Mouse (Mus musculus) cerebellum, adult 11 months (tissue): ENCODE data around the gene Lyrm7.
A peak's percentile ranks its signal among the peaks of the same experiment; 100 is the strongest.
"Not testable (repeated sequence)": the region's sequence is repeated elsewhere in the genome, so short reads cannot be mapped to it uniquely, and the experiment has no call there.

Experiments used
- DNase-seq: peaks from one replicate; pipeline ENCODE4 v3.0.0; 2022

Gene Lyrm7

GRCm38 (mm10) chr11:54860256-54861038 is at the start of gene Lyrm7:
TSS of gene Lyrm7 (minus strand) at chr11:54860916.
- DNase-seq = peak; percentile 98

DNA sequence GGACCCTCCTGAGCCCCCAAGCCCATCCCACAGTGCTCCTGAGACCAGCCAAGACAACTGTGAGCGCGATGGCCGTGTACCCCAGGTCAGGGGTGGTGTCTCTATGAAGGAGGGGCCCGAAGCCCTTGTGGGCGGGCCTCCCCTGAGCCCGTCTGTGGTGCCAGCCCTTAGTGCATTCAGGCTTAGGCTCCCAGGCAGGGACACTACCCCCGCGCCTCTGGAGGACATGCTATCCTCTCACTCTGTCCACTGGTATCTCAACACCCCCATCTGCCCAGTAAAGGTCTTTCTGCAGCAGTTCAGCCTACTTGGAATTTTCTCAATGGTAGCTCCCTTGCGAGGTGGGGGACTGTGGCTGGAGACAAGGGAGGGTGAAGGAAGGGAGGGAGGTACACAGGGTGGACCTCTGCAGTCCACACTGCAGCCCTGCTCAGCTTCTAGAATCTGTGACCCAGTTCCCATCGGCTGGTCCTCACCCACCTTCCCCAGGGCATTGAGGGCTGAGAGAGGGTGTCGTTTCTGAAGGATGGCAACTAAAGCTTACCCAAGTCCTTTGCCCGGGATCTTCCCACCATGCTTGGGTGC is 49.5 kb upstream of the Lyrm7 start:
- DNase-seq = no peak

DNA sequence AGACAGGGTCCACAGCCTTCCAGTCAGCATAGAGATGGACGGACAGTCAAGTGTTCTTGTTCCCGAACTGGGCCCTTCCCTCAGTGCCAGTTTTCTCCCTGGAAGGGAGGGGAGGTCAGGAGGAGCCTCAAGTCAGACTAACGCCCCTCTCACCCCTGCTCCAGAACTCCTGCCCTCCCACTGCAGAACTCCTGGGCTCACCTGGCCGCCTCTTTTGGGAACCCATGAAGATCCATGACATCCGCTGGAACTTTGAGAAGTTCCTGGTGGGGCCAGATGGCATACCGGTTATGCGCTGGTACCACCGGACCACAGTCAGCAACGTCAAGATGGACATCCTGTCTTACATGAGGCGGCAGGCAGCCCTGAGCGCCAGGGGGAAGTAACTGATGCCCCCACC is 48.6 kb upstream of the Lyrm7 start:
- no peak for DNase-seq

GRCm38 (mm10) chr11:54907259-54907658 is 46.5 kb upstream of the Lyrm7 start:
- DNase-seq = no peak

- DNase-seq = no peak
Observed at GRCm38 (mm10) chr11:54906466-54906865, 45.8 kb upstream of the Lyrm7 start.

DNA sequence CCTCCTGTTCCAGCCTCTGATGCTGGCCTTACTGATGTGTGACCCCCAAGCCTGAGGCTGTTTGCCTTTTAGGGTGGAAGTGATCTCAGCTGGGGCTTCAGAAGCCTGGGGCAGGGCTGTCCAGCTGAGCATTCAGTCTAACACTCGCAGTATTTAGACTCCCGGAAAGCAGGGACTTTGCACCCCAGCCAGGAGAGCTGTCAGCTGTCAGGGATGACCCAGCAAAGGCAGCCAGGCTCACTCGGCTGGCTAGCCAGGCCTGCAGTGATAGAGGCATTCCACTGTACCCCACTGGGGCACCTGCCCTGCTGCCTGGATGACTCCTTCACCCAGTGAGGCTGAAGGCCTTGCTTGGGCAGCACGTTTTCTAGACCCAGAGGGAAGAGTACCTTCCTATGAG is 45.2 kb upstream of the Lyrm7 start:
- no peak for DNase-seq

- DNase-seq = no peak
Observed at GRCm38 (mm10) chr11:54905086-54905485, 44.4 kb upstream of the Lyrm7 start.

GRCm38 (mm10) chr11:54903940-54904706 is 43.4 kb upstream of the Lyrm7 start:
- DNase-seq = no peak

DNA sequence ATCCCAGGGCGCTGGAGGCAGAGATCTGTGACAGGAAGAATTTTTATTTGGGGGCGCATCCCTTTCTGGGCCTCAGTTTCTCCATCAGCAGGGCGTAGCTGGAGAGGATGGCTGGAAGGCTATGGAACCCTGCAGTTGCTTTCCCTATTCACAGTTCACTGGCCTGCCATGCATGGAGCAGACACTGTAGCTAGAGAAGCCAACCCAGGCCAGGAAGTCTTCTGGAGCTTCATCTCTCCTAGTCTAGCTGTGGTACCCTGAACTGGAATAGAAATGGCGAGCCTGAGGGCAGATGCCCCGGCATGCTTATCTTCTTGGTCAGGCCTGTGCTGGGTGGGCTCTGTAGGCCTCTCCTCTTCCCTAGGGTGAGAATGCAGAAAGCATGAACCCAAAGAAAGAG is 42.6 kb upstream of the Lyrm7 start:
- no peak for DNase-seq

DNA sequence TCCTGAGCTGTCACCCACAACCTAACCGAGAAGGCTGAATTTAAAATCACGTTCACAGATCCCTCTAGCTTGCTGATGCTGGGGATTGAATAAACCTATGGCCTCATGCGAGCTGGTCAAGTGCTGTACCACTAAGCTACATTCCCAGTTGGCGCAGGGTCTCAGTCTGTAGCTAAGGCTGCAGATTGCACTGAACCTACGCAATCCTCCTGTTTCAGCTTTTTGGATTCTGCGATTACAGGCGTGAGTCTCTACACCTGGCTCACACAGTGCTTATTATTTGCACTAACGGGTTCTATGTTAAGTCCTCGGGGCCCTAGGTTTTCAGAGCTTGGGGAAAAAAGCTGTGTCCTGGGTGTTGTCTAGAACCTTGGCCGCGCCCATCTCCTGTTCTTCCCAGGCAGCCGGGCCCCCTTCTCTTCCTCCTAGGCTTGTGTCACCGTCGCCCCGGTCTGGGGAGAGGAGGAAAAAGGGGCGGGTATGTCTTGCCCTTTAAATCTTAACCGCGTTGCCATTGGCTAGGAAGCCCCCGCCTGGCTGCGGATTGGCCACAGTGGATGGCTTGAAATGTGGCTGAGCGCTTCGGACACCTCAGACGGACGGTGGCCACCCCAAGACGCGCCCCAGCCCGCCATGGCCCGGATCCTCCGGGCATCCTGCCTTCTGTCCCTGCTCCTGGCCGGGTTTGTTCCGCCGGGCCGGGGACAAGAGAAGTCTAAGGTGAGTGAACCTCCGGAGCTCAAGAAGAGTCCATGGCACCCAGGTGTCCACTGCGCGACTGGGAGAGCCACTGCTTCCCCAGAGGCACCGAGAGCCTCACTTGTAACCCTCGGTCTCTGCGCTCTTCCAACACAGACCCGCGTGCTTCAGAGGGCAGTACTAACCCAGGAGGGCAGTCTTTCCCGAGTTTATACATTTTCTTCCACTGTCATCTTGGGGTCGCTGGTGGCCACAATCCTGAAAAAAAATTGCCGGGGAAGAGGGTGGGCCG is 41.9 kb upstream of the Lyrm7 start, which contains the start of gene Gpx3:
Gpx3 (plus strand) TSS at position 121 of the 991 bp plus-strand sequence.
- peak; percentile 61 for DNase-seq

DNA sequence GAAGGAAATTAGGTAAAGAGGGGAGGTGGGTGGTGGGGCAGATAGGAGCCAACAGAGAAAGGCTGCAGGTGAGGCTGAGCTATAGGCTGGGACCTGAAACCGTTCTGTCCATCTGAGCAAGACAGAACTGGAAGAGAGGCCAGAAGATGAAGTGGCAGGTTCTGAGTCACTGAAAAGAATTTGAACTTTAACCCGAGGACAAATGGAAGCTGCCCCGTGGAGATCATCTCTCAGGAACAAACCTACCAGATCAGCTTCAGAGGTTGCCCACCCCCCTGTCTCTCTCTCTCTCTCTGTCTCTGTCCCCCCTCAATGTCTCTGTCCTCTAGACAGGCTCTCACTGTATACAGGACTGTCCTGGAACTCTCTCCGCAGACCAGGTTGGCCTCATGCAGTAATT is 38.9 kb upstream of the Lyrm7 start:
- no peak for DNase-seq

DNA sequence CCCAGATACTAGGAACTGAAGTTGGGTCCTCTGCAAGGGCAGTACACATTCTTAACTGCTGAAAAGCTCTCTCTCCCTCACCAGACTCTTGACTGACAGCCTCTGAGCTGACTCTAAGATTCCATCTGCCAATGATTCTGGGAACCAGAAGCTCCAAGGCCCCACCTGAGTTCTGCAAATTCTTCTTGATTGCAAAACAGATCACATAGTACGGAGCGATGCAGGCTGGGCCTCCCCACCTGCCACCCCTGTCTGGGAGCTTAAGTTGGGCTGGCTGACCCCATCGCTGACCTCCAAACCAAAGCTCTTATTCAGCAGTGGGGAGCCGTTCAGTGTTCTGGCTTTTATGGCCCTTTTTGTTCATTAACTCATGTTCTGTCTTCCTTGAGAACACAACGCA is 36.8 kb upstream of the Lyrm7 start:
- no peak for DNase-seq

DNA sequence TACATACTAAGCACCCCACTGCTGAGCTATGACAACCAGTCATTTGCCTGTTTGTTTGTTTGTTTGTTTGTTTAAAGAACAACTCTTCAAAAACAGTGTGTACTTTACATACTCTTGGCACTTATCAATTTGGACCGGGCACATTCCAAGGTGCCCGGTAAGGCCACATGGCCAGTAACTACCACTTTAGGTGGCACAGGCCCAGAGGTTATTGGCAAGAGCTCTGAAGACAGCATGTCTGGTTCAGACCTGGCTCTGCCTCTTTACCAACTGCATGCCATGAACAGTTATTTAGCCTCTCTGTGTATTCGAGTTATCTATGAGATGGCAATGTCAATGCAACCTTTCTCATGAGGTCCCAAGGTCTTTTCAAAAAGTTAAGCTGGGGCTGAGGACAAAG is 35.9 kb upstream of the Lyrm7 start:
- DNase-seq = not testable (repeated sequence)

DNA sequence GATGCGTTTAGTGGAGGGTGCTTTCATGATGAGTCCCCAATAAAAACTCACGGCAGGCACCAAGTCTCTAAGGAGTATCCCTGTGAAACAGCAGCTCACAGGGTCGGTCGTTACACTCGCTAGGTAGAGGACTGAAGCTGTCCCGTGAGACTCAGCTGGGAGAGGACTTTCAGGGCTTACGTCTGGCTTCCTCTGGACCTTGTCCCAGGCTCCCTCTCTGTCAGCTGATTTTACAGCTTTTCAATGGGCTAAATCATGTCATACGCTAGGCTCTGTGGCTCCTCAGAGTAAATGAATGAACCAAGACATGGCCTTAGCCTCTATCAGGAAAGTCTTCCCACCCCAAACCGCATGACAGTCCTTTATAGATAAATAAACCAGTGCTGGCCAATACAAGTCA is 33.9 kb upstream of the Lyrm7 start:
- no peak for DNase-seq

- DNase-seq = no peak
Observed at GRCm38 (mm10) chr11:54892091-54892490, 31.4 kb upstream of the Lyrm7 start.

GRCm38 (mm10) chr11:54891341-54891740 is 30.6 kb upstream of the Lyrm7 start:
- DNase-seq = no peak

GRCm38 (mm10) chr11:54887927-54888326 is 27.2 kb upstream of the Lyrm7 start:
- DNase-seq = no peak

DNA sequence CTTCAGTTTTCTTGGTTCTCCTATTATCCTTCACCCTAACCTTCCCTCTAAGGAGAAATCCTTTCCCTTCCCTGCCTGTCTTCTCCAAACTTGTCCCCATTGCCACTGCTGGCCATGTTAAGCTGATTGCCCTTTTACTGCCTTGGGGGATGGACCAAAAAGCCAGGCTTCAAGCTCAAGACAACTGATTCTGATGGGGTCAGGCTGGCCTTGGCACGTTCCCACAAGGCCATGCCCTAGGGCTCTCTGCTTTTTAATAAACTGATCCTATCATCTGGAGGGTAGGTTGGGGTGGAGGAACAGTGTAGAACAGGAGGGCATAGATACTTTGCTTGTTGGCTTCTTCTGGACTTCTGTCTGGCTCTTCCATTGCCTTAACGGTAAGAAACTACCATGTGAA is 24.7 kb upstream of the Lyrm7 start:
- DNase-seq = no peak

- DNase-seq = no peak
Observed at GRCm38 (mm10) chr11:54884937-54885336, 24.2 kb upstream of the Lyrm7 start.

DNA sequence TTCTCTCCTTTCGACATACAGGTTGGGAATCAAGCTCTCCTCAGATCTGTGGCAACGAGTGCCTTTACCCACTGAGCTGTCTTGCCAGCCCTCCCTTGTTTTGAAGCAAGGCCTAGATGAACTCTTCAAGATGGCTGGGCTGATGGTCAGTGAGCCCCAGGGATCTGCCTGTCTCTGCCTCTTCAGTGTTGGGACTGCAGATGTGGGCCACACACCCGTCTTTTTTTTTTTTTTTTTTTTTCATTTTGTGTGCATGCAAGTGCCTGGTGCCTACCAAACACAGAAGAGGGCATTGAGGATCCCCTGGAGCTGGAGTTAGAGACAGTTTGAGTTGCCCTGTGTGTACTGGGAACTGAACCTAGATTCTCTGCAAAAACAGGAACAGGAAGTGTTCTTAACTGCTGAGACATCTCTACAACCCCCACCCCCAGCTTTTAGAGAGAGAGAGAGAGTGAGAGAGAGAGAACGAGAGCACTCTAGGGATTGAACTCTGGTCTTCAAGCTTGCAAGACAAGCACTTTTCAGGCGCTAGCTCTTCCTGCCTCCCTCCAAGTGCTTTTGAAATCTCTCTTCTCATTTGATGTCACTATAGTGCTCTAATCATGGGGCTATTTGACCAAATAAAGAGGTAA is 23.6 kb upstream of the Lyrm7 start:
- DNase-seq = no peak

DNA sequence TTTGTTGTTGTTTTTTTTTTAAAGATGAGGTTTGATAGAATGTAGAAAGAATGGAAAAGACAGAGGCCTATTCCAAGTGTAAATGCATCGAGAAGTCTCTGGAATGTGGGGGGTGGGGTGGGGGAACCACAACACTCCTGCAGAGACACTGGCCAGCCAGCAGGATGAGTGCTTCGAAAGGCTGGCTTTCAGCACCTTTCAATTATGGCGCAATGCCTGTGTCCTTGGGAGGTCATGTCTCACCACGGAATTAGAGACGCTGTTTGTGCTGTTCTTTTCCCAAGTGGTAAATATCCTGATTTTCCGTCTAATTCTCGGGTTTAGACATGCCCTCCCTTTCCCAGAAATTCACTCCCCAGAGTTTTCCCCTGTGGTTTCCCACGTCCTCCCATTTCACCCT is 22.0 kb upstream of the Lyrm7 start:
- no peak for DNase-seq

DNA sequence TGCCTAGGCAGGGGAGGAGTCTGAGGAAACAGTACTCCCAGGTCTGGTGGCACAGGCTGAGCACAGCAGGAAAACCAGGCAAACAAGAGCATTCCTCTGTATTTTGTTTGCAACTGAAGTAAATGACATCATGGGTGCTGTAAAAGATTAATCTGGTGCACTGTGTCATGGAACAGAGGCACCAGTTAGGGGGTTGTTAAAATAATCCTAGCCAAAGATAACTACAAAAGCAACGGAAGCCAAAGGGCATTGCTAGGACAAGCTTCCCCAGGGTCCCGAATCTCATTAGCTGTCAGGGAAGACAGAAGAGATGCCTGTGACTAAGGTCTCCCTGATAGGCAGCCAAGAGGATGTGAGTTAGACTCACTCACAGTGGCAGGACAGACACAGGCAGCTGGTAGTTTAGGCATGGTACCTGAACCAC is 20.3 kb upstream of the Lyrm7 start:
- no peak for DNase-seq
